Mouse (Mus musculus) MEL (cell line): ENCODE data around the gene Adm. TPM values are rescaled to one million over a fixed set of nuclear protein-coding genes. Genes with fewer than 3 reads are reported as not detected.

Experiments used
- DNase-seq: peaks from one replicate; pipeline ENCODE4 v3.0.0; 2011; ENCODE audit warnings: low read depth, low spot score
- H3K27ac ChIP-seq: 2 replicates; pipeline ENCODE4 v1.5.1; 2012; ENCODE audit warnings: low read depth, mild to moderate bottlenecking, control low read depth, low read length, moderate library complexity; ENCODE audit not compliant: control insufficient read depth
- H3K27me3 ChIP-seq, 2 experiments: fragments of 150-350 bp in 1 of 2; sonication (generic) in 1 of 2; 2 replicates each; pipeline ENCODE4 v1.6.1; 2012; ENCODE audit warnings: low read length in 2 of 2, mild to moderate bottlenecking in 2 of 2, improper control_type of control experiment in 1 of 2, moderate library complexity in 1 of 2; ENCODE audit not compliant: insufficient read depth in 2 of 2, control insufficient read depth in 1 of 2
- H3K36me3 ChIP-seq, 2 experiments: 2 replicates each; pipeline ENCODE4 v1.6.1; 2012 to 2014; ENCODE audit warnings: low read length in 2 of 2, improper control_type of control experiment in 1 of 2, inconsistent platforms in 1 of 2, mild to moderate bottlenecking in 1 of 2; ENCODE audit not compliant: insufficient read depth in 2 of 2, control insufficient read depth in 1 of 2
- H3K4me1 ChIP-seq, 2 experiments: fragments of 150-350 bp in 1 of 2; sonication (generic) in 1 of 2; 2 replicates each; pipeline ENCODE4 v1.6.1; 2012; ENCODE audit warnings: low read length in 2 of 2, improper control_type of control experiment in 1 of 2, mild to moderate bottlenecking in 1 of 2; ENCODE audit not compliant: insufficient read depth in 2 of 2, control insufficient read depth in 1 of 2
- H3K4me3 ChIP-seq, 2 experiments: fragments of 150-350 bp in 1 of 2; sonication (generic) in 1 of 2; 2 replicates each; pipeline ENCODE4 v1.5.1; 2012; ENCODE audit warnings: low read depth in 2 of 2, low read length in 2 of 2, mild to moderate bottlenecking in 2 of 2, moderate library complexity in 2 of 2, control low read depth in 1 of 2, improper control_type of control experiment in 1 of 2; ENCODE audit not compliant: control insufficient read depth in 1 of 2, insufficient read depth in 1 of 2
- H3K79me2 ChIP-seq: 2 replicates; pipeline ENCODE4 v1.6.1; 2012; ENCODE audit warnings: mild to moderate bottlenecking, low read length, moderate library complexity; ENCODE audit not compliant: control insufficient read depth, poor library complexity, insufficient read depth
- H3K9ac ChIP-seq: 2 replicates; pipeline ENCODE4 v1.6.1; 2012; ENCODE audit warnings: low read depth, mild to moderate bottlenecking, control low read depth, low read length, moderate library complexity; ENCODE audit not compliant: control insufficient read depth, poor library complexity, severe bottlenecking
- H3K9me3 ChIP-seq: fragments of 150-350 bp; sonication (generic); replicated peaks from 2 replicates; pipeline ENCODE4 v1.6.1; 2012; ENCODE audit warnings: mild to moderate bottlenecking, low read length, improper control_type of control experiment, moderate library complexity; ENCODE audit not compliant: insufficient read depth
- BHLHE40 ChIP-seq: IDR thresholded peaks from 2 replicates; pipeline ENCODE4 v1.6.1; 2012; ENCODE audit warnings: low read depth, mild to moderate bottlenecking, inconsistent platforms, low read length, improper control_type of control experiment, borderline replicate concordance
- CHD2 ChIP-seq: IDR thresholded peaks from 2 replicates; pipeline ENCODE4 v1.6.1; 2011; ENCODE audit warnings: low read length, improper control_type of control experiment
- E2F4 ChIP-seq: IDR thresholded peaks from 2 replicates; pipeline ENCODE4 v1.6.1; 2011; ENCODE audit warnings: low read depth, low read length, improper control_type of control experiment, borderline replicate concordance
- ELF1 ChIP-seq: IDR thresholded peaks from 2 replicates; pipeline ENCODE4 v1.6.1; 2014; ENCODE audit warnings: low read depth, mild to moderate bottlenecking, inconsistent platforms, low read length, improper control_type of control experiment, moderate library complexity
- EP300 ChIP-seq, 2 experiments: IDR thresholded peaks; 2 replicates each; pipeline ENCODE4 v1.6.1; 2011; ENCODE audit warnings: improper control_type of control experiment in 2 of 2, low read length in 2 of 2, low read depth in 1 of 2, mild to moderate bottlenecking in 1 of 2
- ETS1 ChIP-seq: IDR thresholded peaks from 2 replicates; pipeline ENCODE4 v1.6.1; 2012; ENCODE audit warnings: low read depth, mild to moderate bottlenecking, inconsistent platforms, low read length, improper control_type of control experiment, moderate library complexity
- GABPA ChIP-seq: IDR thresholded peaks from 2 replicates; pipeline ENCODE4 v1.6.1; 2012; ENCODE audit warnings: low read depth, mild to moderate bottlenecking, inconsistent platforms, low read length, improper control_type of control experiment, moderate library complexity
- GATA1 ChIP-seq: IDR thresholded peaks from 2 replicates; pipeline ENCODE4 v1.6.1; 2011; ENCODE audit warnings: low read depth, low read length, improper control_type of control experiment
- HCFC1 ChIP-seq: IDR thresholded peaks from 2 replicates; pipeline ENCODE4 v1.6.1; 2012; ENCODE audit warnings: low read depth, mild to moderate bottlenecking, inconsistent platforms, low read length, improper control_type of control experiment, moderate library complexity
- JUND ChIP-seq: IDR thresholded peaks from 2 replicates; pipeline ENCODE4 v1.6.1; 2011; ENCODE audit warnings: low read depth, mild to moderate bottlenecking, improper control_type of control experiment, low read length
- KAT2A ChIP-seq: conservative IDR thresholded peaks from 2 replicates; pipeline ENCODE4 v1.6.1; 2012; ENCODE audit warnings: low read depth, low read length, improper control_type of control experiment, inconsistent platforms
- MAFK ChIP-seq: IDR thresholded peaks from 2 replicates; pipeline ENCODE4 v1.6.1; 2011; ENCODE audit warnings: low read depth, mild to moderate bottlenecking, low read length, improper control_type of control experiment, borderline replicate concordance
- MAX ChIP-seq: IDR thresholded peaks from 2 replicates; pipeline ENCODE4 v1.6.1; 2011; ENCODE audit warnings: low read length, improper control_type of control experiment
- MAZ ChIP-seq: IDR thresholded peaks from 2 replicates; pipeline ENCODE4 v1.6.1; 2012; ENCODE audit warnings: low read depth, mild to moderate bottlenecking, inconsistent platforms, low read length, improper control_type of control experiment
- MEF2A ChIP-seq: IDR thresholded peaks from 2 replicates; pipeline ENCODE4 v1.6.1; 2014; ENCODE audit warnings: low read depth, mild to moderate bottlenecking, inconsistent platforms, low read length, improper control_type of control experiment; ENCODE audit not compliant: poor library complexity, insufficient replicate concordance, severe bottlenecking; ENCODE audit errors: extremely low read depth
- MXI1 ChIP-seq: IDR thresholded peaks from 2 replicates; pipeline ENCODE4 v1.6.1; 2011; ENCODE audit warnings: mild to moderate bottlenecking, low read depth, low read length, improper control_type of control experiment
- MYB ChIP-seq: IDR thresholded peaks from 2 replicates; pipeline ENCODE4 v1.6.1; 2011; ENCODE audit warnings: mild to moderate bottlenecking, low read depth, low read length, improper control_type of control experiment
- MYC ChIP-seq: IDR thresholded peaks from 2 replicates; pipeline ENCODE4 v1.6.1; 2011; ENCODE audit warnings: low read depth, mild to moderate bottlenecking, low read length, improper control_type of control experiment, moderate library complexity
- NRF1 ChIP-seq: IDR thresholded peaks from 2 replicates; pipeline ENCODE4 v1.6.1; 2014; ENCODE audit warnings: low read depth, mild to moderate bottlenecking, inconsistent platforms, low read length, improper control_type of control experiment, moderate library complexity; ENCODE audit not compliant: poor library complexity, insufficient read depth, severe bottlenecking
- POLR2AphosphoS2 ChIP-seq: IDR thresholded peaks from 2 replicates; pipeline ENCODE4 v1.6.1; 2011; ENCODE audit warnings: low read length, improper control_type of control experiment
- POLR2AphosphoS5 ChIP-seq: IDR thresholded peaks from 2 replicates; pipeline ENCODE4 v1.6.1; 2012; ENCODE audit warnings: low read depth, borderline replicate concordance, mild to moderate bottlenecking, inconsistent platforms, low read length, moderate library complexity, mixed read lengths
- RAD21 ChIP-seq: IDR thresholded peaks from 2 replicates; pipeline ENCODE4 v1.6.1; 2011; ENCODE audit warnings: mild to moderate bottlenecking, low read depth, low read length, improper control_type of control experiment
- RCOR1 ChIP-seq: IDR thresholded peaks from 2 replicates; pipeline ENCODE4 v1.6.1; 2012; ENCODE audit warnings: low read depth, mild to moderate bottlenecking, inconsistent platforms, low read length, improper control_type of control experiment
- SIN3A ChIP-seq: IDR thresholded peaks from 2 replicates; pipeline ENCODE4 v1.6.1; 2012; ENCODE audit warnings: low read length, improper control_type of control experiment, inconsistent platforms
- SMC3 ChIP-seq: IDR thresholded peaks from 2 replicates; pipeline ENCODE4 v1.6.1; 2011; ENCODE audit warnings: low read depth, low read length, improper control_type of control experiment
- TAL1 ChIP-seq: IDR thresholded peaks from 2 replicates; pipeline ENCODE4 v1.6.1; 2012; ENCODE audit warnings: mild to moderate bottlenecking, inconsistent platforms, low read length, moderate library complexity, mixed read lengths
- TBP ChIP-seq: IDR thresholded peaks from 2 replicates; pipeline ENCODE4 v1.8.0; 2011; ENCODE audit warnings: low read depth, low read length, improper control_type of control experiment
- TCF12 ChIP-seq: IDR thresholded peaks from 2 replicates; pipeline ENCODE4 v1.6.1; 2014; ENCODE audit warnings: low read depth, mild to moderate bottlenecking, inconsistent platforms, low read length, improper control_type of control experiment, moderate library complexity
- UBTF ChIP-seq: IDR thresholded peaks from 2 replicates; pipeline ENCODE4 v1.6.1; 2012; ENCODE audit warnings: low read depth, mild to moderate bottlenecking, inconsistent platforms, low read length, improper control_type of control experiment, moderate library complexity, borderline replicate concordance; ENCODE audit not compliant: insufficient read depth
- USF1 ChIP-seq: IDR thresholded peaks from 2 replicates; pipeline ENCODE4 v1.6.1; 2014; ENCODE audit warnings: low read depth, mild to moderate bottlenecking, inconsistent platforms, low read length, improper control_type of control experiment, moderate library complexity
- ZKSCAN1 ChIP-seq: IDR thresholded peaks from 2 replicates; pipeline ENCODE4 v1.6.1; 2012; ENCODE audit warnings: low read depth, mild to moderate bottlenecking, inconsistent platforms, low read length, improper control_type of control experiment, moderate library complexity
- ZMIZ1 ChIP-seq: IDR thresholded peaks from 2 replicates; pipeline ENCODE4 v1.6.1; 2012; ENCODE audit warnings: low read depth, mild to moderate bottlenecking, inconsistent platforms, low read length, improper control_type of control experiment, moderate library complexity
- ZNF384 ChIP-seq: IDR thresholded peaks from 2 replicates; pipeline ENCODE4 v1.6.1; 2012; ENCODE audit warnings: low read depth, mild to moderate bottlenecking, inconsistent platforms, low read length, improper control_type of control experiment
- polyA plus RNA-seq, 2 experiments: library from polyadenylated mRNA; stranded (reverse) in 1 of 2; unstranded in 1 of 2; fragments of >175 nt in 1 of 2; fragments of >200 nt in 1 of 2; gene quantifications; 2 replicates each; pipeline versions ENCODE4 v1.2.1 to v1.2.4; 2012; ENCODE audit warnings: low replicate concordance in 2 of 2, low read depth in 1 of 2; ENCODE audit not compliant: insufficient read length in 2 of 2, insufficient read depth in 1 of 2, missing spikeins in 1 of 2
- total RNA-seq: library from RNA; depleted of rRNA; stranded (reverse); fragments of 300-350 nt; gene quantifications from 2 replicates; pipeline ENCODE4 v1.2.3, GENCODE M21; 2012

Adm gene
- total and polyA plus RNA-seq, 3 experiments, result not detected

DNA sequence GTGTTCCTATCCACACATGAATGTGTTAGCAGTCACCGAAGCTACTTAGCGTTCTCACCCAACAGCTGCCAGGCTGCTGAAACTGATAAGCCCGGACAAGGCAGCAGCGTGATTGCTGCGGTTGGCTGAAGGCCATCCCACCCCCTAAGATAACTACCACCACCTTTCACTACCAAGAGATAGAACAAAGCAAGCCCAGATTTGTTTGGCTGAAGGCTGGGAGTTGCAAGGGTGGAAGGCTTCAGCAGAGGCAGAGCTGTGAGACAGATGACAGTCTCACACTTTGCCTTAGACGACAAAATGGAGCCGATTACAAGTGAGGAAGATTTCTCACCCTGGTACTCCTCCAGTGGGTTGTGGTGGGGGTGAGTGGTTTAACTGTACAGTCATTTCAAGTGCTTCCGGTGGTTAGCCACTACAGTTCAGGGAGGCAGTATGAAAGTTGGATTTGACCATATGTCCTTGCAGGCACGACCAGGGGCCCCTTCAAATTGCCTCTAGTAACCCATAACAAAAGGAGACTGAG lies 8.3 kb upstream of the Adm start:
- Histone ChIP-seq H3K27me3 (peaks cover 1 to 4% of the 10 kb centered on the region in 2 experiments; a peak in 3 of 4 replicates), H3K79me2 (no peaks in the 10 kb centered on the region; the same call in 1 of the 2 replicates), H3K4me3 (no peak overlapping the region), H3K9ac (no peak overlapping the region), H3K9me3 (no peaks in the 10 kb centered on the region), H3K4me1 (no peaks in the 10 kb centered on the region; a peak in 1 of 4 replicates), H3K27ac (no peak overlapping the region), H3K36me3 (no peaks in the 10 kb centered on the region)
- TF ChIP-seq RAD21, result no peak
- no peak for TF ChIP-seq ZNF384
- peak; percentile 31; the same call in 1 of the 2 replicates for TF ChIP-seq SIN3A
- TF ChIP-seq RCOR1, result peak; percentile 100
- no peak for TF ChIP-seq USF1
- TF ChIP-seq SMC3, result no peak
- TF ChIP-seq ZKSCAN1, result no peak
- TF ChIP-seq MXI1, result no peak
- TF ChIP-seq MYC, result no peak
- no peak for TF ChIP-seq TBP
- TF ChIP-seq GABPA, result no peak
- peak; percentile 95 for TF ChIP-seq TAL1
- no peak for TF ChIP-seq KAT2A
- TF ChIP-seq EP300 (IDR thresholded peaks at IDR 0.05; ENCODE audit: low read depth in 1 of 2, low read length in 2 of 2), result peak; percentile 40 to 86; a peak in 3 of 4 replicates
- no peak for TF ChIP-seq UBTF
- no peak for TF ChIP-seq E2F4
- peak; percentile 39; the same call in 1 of the 2 replicates for TF ChIP-seq MAFK
- TF ChIP-seq JUND, result no peak
- peak; percentile 17; the same call in 1 of the 2 replicates for TF ChIP-seq MAX
- TF ChIP-seq HCFC1, result no peak
- no peak for TF ChIP-seq CHD2
- no peak for TF ChIP-seq POLR2AphosphoS5
- peak; percentile 93 for TF ChIP-seq TCF12
- TF ChIP-seq ETS1, result peak; percentile 78
- no peak for TF ChIP-seq MEF2A
- TF ChIP-seq MYB, result no peak
- TF ChIP-seq ELF1, result no peak
- no peak for TF ChIP-seq ZMIZ1
- TF ChIP-seq GATA1, result peak; percentile 90
- no peak for TF ChIP-seq MAZ
- peak; percentile 41; the same call in 1 of the 2 replicates for TF ChIP-seq BHLHE40
- no peak for TF ChIP-seq NRF1
- no peak for TF ChIP-seq POLR2AphosphoS2
- DNase-seq, result peak; percentile 71
